Mouse (Mus musculus) left cerebral cortex, adult 6 months (tissue): ENCODE data around the gene Itga10. TPM values are rescaled to one million over a fixed set of nuclear protein-coding genes. Genes with fewer than 3 reads are reported as not detected.

Experiments used
- long read RNA-seq, 2 experiments: library from polyadenylated mRNA; unstranded; transcript quantifications; one replicate each; pipeline ENCODE4 v2.0.0; 2019 to 2020
- polyA plus RNA-seq: library from polyadenylated mRNA; unstranded; fragments of <200 nt; fragmentation: Nextera tagmentation; gene quantifications from 2 replicates; pipeline ENCODE4 v1.2.3, GENCODE M21; 2021

Itga10 gene
- 0.05 and 0.06 TPM in 2 replicates for polyA plus RNA-seq
- long read RNA-seq, experiment 1 = 0 reads
- long read RNA-seq, experiment 2 = 0 reads

GRCm38 (mm10) chr3:96645018-96645649 lies at the start of gene Itga10:
Gene Itga10 (plus strand): TSS chr3:96645584.

GRCm38 (mm10) chr3:96596228-96596707 lies 49.1 kb upstream of the Itga10 start, which contains the start of gene Ankrd34a:
Gene Ankrd34a (plus strand): TSS chr3:96596636.

GRCm38 (mm10) chr3:96600639-96601250 lies 44.6 kb upstream of the Itga10 start, which contains the start of gene Lix1l:
Gene Lix1l (plus strand): TSS chr3:96601149.

GRCm38 (mm10) chr3:96629729-96630600 lies 15.4 kb upstream of the Itga10 start, which contains the start of gene Rbm8a:
Gene Rbm8a (plus strand): TSS chr3:96629933.

GRCm38 (mm10) chr3:96634928-96635879 lies 10.2 kb upstream of the Itga10 start, which contains the start of the genes Pex11b and Gm42957:
Gene Pex11b (plus strand): TSS chr3:96635376.
Gene Gm42957 (plus strand): TSS chr3:96635474.

GRCm38 (mm10) chr3:96669727-96670468 lies 24.5 kb downstream of the Itga10 start, which contains the start of gene Ankrd35:
Gene Ankrd35 (plus strand): TSS chr3:96670131.

DNA sequence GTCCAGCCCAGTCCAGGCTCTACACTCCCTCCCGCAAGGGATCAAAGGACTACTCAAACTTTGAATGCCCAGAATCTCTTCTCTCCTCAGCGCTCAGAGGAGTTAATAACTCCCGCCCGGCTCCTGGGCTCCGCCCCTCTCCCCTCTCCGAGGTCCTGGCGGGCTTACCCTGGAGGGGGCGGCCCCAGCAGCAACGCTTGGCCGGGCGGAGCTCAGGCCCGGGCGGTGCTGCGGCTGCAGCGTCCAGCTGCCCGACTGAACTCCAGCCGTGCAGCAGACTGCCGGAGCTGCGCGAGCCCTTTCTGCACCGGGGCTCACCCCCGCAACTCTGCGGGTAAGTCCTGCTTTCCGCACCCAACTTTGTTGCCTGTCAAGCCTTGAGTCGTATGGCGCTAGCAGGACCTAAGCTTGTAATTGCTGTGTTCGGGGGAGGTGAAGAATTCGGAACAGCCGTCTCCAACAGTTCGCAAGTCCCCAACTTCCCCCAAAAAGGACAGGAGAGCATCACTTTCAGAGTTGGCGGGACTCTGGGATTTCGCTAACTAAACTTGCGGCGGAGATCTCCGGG lies 50.9 kb downstream of the Itga10 start, which contains the start of gene Pias3:
Gene Pias3 (plus strand): TSS at position 187 of the 568 bp plus-strand sequence.

DNA sequence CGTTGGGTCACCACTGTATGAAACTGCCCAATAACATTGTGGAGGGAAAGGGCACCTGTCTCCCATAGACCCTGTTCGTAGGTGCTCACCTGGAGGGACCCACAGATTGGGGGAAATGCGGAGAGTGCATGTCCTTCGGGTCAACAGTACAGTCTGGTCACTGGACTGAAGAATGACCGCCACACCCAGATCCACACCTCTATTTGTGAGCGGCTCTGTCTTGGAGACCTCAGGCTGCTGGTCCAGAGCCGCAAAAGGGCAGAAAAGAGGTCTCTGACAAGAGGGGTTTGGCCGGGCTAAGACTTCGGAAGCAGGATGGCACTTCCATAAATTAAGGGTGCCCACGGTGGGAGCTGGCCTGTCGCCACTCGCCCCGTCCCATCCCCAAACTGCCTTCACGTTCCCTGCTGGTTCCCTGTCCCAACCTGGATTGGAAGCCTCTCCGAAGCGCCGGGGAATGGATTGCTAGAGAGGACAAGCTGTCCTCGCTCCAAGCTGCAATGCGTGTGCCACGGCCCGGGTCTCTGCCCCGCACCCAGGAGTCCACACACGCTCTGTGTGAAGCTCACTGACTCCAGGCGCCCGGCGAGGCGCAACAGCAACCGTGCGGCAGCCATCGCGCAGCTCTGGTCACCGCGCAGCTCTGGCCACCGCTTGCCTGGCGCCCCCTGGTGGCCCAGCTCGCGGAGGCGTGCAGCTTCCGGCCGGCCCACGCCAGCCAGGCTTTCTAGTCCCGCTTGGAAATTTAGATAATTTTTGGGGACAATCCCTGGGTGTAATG lies 62.7 kb downstream of the Itga10 start, which contains the start of gene Nudt17:
Gene Nudt17 (minus strand): TSS at position 660 of the 781 bp plus-strand sequence.

Other genes starting within 250 kb of the Itga10 start
- not detected in 2 replicates for gene BC107364, start 193.3 kb upstream of the Itga10 start, polyA plus RNA-seq
- 0.94 and 1.7 TPM in 2 replicates for gene Hfe2, start 120.4 kb upstream of the Itga10 start, polyA plus RNA-seq
- 4.3 and 4.7 TPM in 2 replicates for gene Txnip, start 87.6 kb upstream of the Itga10 start, polyA plus RNA-seq
- 0.40 and 0.42 TPM in 2 replicates for gene Gm16253, start 68.6 kb upstream of the Itga10 start, polyA plus RNA-seq
- 17.1 and 20.0 TPM in 2 replicates for gene Polr3gl, start 51.4 kb upstream of the Itga10 start, polyA plus RNA-seq
- gene Ankrd34a, start 48.9 kb upstream of the Itga10 start, polyA plus RNA-seq = 28.3 and 55.7 TPM in 2 replicates
- 1.2 TPM in 2 replicates for gene Lix1l, start 44.4 kb upstream of the Itga10 start, polyA plus RNA-seq
- 21.6 and 35.1 TPM in 2 replicates for gene Rbm8a, start 15.7 kb upstream of the Itga10 start, polyA plus RNA-seq
- gene Pex11b, start 10.2 kb upstream of the Itga10 start, polyA plus RNA-seq = 86.5 and 102 TPM in 2 replicates
- not detected in 2 replicates for gene Gm42957, start 10.1 kb upstream of the Itga10 start, polyA plus RNA-seq
- 6.1 and 6.7 TPM in 2 replicates for gene Ankrd35, start 24.5 kb downstream of the Itga10 start, polyA plus RNA-seq
- 10.8 and 15.6 TPM in 2 replicates for gene Pias3, start 50.8 kb downstream of the Itga10 start, polyA plus RNA-seq
- 10.7 and 12.3 TPM in 2 replicates for gene Nudt17, start 63.0 kb downstream of the Itga10 start, polyA plus RNA-seq
- 18.8 and 21.4 TPM in 2 replicates for gene Polr3c, start 82.0 kb downstream of the Itga10 start, polyA plus RNA-seq
- gene Rnf115, start 82.1 kb downstream of the Itga10 start, polyA plus RNA-seq = 31.0 and 64.8 TPM in 2 replicates
- 0.16 TPM in 1 of 2 replicates, not detected in the other for gene Pdzk1, start 183.7 kb downstream of the Itga10 start, polyA plus RNA-seq
- gene Cd160, start 183.8 kb downstream of the Itga10 start, polyA plus RNA-seq = 0.07 and 0.11 TPM in 2 replicates